Mouse (Mus musculus) liver, adult 2 months (tissue): ENCODE results near the gene Hsd3b7. TPM values are rescaled to one million over a fixed set of nuclear protein-coding genes. Genes with fewer than 3 reads are reported as not detected.
"Not testable (repeated sequence)": the region's sequence is repeated elsewhere in the genome, so short reads cannot be mapped to it uniquely, and the experiment has no call there.

ENCODE experiments used
- DNase-seq: peaks from one replicate; pipeline ENCODE4 v3.0.0-alpha.2; 2011; ENCODE audit warnings: low read depth, low spot score; ENCODE audit errors: extremely low read depth
- H3K27ac ChIP-seq: fragments of 200-500 bp; replicated peaks from 2 replicates; pipeline ENCODE4 v1.5.1; 2012; ENCODE audit warnings: low read depth, mild to moderate bottlenecking, control low read depth, inconsistent platforms, low read length; ENCODE audit not compliant: insufficient read depth
- H3K27me3 ChIP-seq: fragments of 200-500 bp; 2 replicates; pipeline ENCODE4 v1.6.1; 2012; ENCODE audit warnings: mild to moderate bottlenecking, moderate library complexity, low read length, inconsistent platforms; ENCODE audit not compliant: control insufficient read depth, insufficient read depth
- H3K36me3 ChIP-seq: fragments of 200-500 bp; 2 replicates; pipeline ENCODE4 v1.6.1; 2012; ENCODE audit warnings: low read length, inconsistent platforms; ENCODE audit not compliant: control insufficient read depth, insufficient read depth
- H3K4me1 ChIP-seq: fragments of 200-500 bp; 2 replicates; pipeline ENCODE4 v1.6.1; 2011; ENCODE audit warnings: low read length; ENCODE audit not compliant: control insufficient read depth, insufficient read depth
- H3K4me3 ChIP-seq: fragments of 200-500 bp; 2 replicates; pipeline ENCODE4 v1.5.1; 2011; ENCODE audit warnings: low read depth, mild to moderate bottlenecking, control low read depth, low read length, moderate library complexity; ENCODE audit not compliant: insufficient read depth
- H3K79me2 ChIP-seq: fragments of 200-500 bp; 2 replicates; pipeline ENCODE4 v1.6.1; 2012; ENCODE audit warnings: inconsistent platforms, mild to moderate bottlenecking, low read length, moderate library complexity; ENCODE audit not compliant: control insufficient read depth, insufficient read depth
- H3K9ac ChIP-seq: fragments of 200-500 bp; 2 replicates; pipeline ENCODE4 v1.6.1; 2012; ENCODE audit warnings: low read depth, mild to moderate bottlenecking, control low read depth, inconsistent platforms, low read length
- CTCF ChIP-seq: fragments of 200-500 bp; IDR thresholded peaks from 2 replicates; pipeline ENCODE4 v1.5.1; 2011; ENCODE audit warnings: low read depth, low read length, control low read depth
- POLR2A ChIP-seq: fragments of 200-500 bp; IDR thresholded peaks from 2 replicates; pipeline ENCODE4 v1.6.1; 2011; ENCODE audit warnings: low read length, control low read depth; ENCODE audit not compliant: insufficient read depth; ENCODE audit errors: extremely low read depth
- WGBS: fragments of 180-500 bp; shearing (Covaris S2); methylation state at CpG from one replicate; pipeline ENCODE4 v1.1.7; 2018; 5-methylcytosine and 5-hydroxymethylcytosine counted together
- polyA plus RNA-seq: library from polyadenylated mRNA; depleted of rRNA; stranded (reverse); fragments of >200 nt; gene quantifications from 2 replicates; pipeline ENCODE4 v1.2.3, GENCODE M21; 2012
- total RNA-seq: library from RNA; depleted of rRNA; stranded (reverse); fragments of >200 nt; gene quantifications from 2 replicates; pipeline ENCODE4 v1.2.3, GENCODE M21; 2014

The Hsd3b7 gene
- total and polyA plus RNA-seq, 2 experiments = 477 to 1,162 TPM

DNA sequence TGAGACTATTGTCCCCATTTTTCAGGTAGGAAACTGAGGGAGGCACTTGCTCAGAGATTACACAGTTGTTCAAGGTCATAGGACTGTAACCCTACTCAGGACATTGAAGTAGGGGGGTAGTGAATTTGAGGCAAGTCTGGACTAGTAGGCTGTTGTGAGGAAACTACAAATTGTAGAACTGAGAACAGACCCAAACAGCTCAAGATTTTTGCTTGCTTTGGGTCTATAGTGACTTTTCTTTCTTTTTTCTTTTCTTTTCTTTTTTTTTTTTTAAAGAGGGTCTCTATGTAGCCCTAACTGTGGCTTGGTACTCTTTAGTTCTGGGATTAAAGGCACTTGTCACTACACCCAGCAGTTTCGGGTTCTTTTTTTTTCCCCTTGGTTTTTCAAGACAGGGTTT is 27.8 kb upstream of the Hsd3b7 start:
- H3K4me1 ChIP-seq = peaks cover 17% of the 10 kb centered on the region
- WGBS = 93% methylated on average over 1 of the region's 1 CpGs
- H3K79me2 ChIP-seq = peaks cover 2% of the 10 kb centered on the region; the same call in 1 of the 2 replicates

DNA sequence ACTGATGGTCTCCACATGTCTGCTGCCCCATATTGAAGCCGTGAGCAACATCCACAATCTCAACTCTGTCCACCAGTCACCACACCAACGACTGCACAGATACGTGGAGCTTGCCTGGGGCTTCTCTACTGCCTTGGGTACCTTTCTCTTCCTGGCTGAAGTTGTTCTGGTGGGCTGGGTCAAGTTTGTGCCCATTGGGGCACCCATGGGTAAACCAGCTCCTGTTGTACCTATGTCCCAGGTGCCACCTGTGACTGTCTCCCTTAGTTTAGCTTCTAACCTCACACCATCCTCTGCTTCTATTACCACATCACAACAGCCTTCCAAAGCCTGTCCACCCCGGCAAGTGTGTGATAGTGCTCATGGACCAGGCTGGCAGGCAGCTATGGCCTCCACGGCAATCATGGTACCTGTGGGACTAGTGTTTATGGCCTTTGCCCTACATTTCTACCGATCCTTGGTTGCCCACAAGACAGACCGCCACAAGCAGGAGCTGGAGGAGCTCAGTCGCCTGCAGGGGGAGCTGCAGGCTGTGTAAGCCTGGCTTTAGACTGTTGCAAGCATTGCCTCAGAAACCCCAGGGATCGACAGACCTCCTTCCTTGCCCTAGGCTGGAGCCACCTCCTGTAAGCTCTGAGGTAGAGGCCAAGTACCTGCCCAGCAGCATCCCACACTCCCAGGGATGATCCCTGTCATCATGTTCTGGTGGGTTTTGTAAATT is 26.6 kb upstream of the Hsd3b7 start:
- Histone ChIP-seq H3K36me3 (no peaks in the 10 kb centered on the region), H3K4me3 (no peak overlapping the region), H3K79me2 (peaks cover 8% of the 10 kb centered on the region; the same call in 1 of the 2 replicates), H3K4me1 (peaks cover 21% of the 10 kb centered on the region), H3K27me3 (no peaks in the 10 kb centered on the region), H3K9ac (no peak overlapping the region), H3K27ac (no peak overlapping the region)
- peak; percentile 58 for DNase-seq
- TF ChIP-seq POLR2A = no peak
- TF ChIP-seq CTCF = peak; percentile 88
- WGBS = 42% methylated on average over 9 of the region's 9 CpGs

More for the DNA sequence above, 27.8 kb upstream of the Hsd3b7 start:
- Histone ChIP-seq H3K9ac (no peak overlapping the region), H3K27me3 (no peaks in the 10 kb centered on the region), H3K27ac (no peak overlapping the region), H3K4me3 (no peak overlapping the region), H3K36me3 (no peaks in the 10 kb centered on the region)
- TF ChIP-seq POLR2A (no peak), CTCF (no peak)
- DNase-seq = no peak

DNA sequence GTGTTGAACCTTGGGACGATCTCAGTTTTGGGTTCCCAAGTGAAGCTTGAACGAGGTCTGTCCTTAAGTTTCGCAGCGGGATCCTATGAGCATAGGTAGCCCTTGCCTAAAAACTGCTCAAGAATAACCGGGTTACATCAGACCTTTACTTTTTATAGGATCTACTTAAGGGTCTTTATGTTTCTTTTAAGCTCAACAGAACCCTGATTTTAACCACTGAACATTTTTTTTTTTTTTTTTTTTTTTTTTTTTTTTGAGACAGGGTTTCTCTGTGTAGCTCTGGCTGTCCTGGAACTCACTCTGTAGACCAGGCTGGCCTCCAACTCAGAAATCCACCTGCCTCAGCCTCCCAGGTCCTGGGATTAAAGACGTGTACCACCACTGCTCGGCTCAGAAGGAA is 24.6 kb upstream of the Hsd3b7 start:
- H3K79me2 ChIP-seq, H3K27me3 ChIP-seq, DNase-seq, H3K27ac ChIP-seq: not testable (repeated sequence)
- Histone ChIP-seq H3K9ac (peak overlapping the region; percentile 66), H3K4me1 (peaks cover 14% of the 10 kb centered on the region; the same call in 1 of the 2 replicates), H3K36me3 (peaks cover 14% of the 10 kb centered on the region), H3K4me3 (peak overlapping the region; percentile 97; the same call in 1 of the 2 replicates)
- 68% methylated on average over 7 of the region's 7 CpGs for WGBS

DNA sequence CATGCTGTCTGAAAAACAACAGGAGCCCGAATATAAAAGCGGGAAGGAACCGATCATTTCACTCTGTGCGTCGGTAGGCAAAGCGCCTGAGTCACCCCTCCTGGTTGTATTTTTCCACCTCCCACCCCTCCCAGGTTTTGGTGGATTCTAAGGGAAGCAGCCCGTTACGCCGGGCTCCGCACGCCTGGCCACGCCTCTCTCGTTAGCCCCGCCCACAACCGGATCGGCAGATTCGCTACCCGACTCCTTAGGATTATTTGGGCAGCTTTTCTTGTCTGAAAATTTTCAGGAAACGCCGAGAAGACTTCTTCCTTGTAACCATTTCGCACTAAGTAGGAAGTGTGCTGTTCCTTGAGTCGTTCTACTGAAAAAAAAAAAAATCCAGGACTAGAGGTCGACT is 24.0 kb upstream of the Hsd3b7 start, which contains the start of gene Setd1a:
TSS of gene Setd1a (plus strand) at position 245 of the 400 bp plus-strand sequence.
- Histone ChIP-seq H3K27me3 (no peaks in the 10 kb centered on the region), H3K36me3 (peaks cover 20% of the 10 kb centered on the region), H3K79me2 (peaks cover 8% of the 10 kb centered on the region; the same call in 1 of the 2 replicates), H3K9ac (peak within 1 kb of the TSS; percentile 97), H3K27ac (peak within 1 kb of the TSS; percentile 95), H3K4me3 (peak within 1 kb of the TSS; percentile 97), H3K4me1 (peaks cover 11% of the 10 kb centered on the region; the same call in 1 of the 2 replicates)
- under 1% methylated on average over 23 of the region's 23 CpGs for WGBS
- no peak for DNase-seq
- TF ChIP-seq CTCF (no peak), POLR2A (no peak)

DNA sequence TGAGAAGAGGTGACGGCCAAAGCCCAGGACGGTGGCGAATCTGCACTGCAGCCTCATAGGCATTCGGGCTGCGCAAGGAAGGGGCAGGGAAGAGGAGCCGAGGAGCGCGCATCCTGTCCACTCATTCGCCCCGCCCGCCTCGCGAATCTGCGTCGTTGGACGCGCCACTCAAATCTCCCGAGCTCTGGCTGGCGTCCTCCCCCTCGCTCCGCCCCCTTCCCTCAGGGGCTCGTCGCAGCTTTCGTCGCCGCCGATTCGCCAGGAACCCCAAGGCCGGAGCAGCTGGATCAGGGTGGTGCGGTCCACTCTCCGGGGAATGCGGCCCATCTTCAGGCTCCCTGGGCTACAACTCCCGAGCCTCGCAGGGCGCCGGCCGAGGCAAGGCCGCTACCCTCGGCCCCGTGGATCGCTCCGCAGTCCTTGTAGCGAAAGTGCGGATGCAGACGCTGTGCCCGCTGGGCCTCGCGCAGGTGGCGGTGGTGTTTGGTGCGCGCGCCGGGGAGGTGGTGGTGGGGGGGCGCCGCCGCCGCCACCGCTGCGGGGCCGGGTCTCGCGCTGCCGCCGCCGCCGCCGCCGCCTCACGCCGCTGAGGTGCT is 23.4 kb upstream of the Hsd3b7 start:
- peak; percentile 85 for DNase-seq
- H3K27me3 ChIP-seq = no peaks in the 10 kb centered on the region
- peaks cover 8% of the 10 kb centered on the region; the same call in 1 of the 2 replicates for H3K79me2 ChIP-seq
- H3K4me3 ChIP-seq = peak overlapping the region; percentile 97
- WGBS = under 1% methylated on average over 70 of the region's 70 CpGs
- H3K27ac ChIP-seq = peak overlapping the region; percentile 95
- H3K36me3 ChIP-seq = peaks cover 22% of the 10 kb centered on the region
- peak overlapping the region; percentile 97 for H3K9ac ChIP-seq
- H3K4me1 ChIP-seq = peaks cover 11% of the 10 kb centered on the region; the same call in 1 of the 2 replicates
- TF ChIP-seq CTCF (no peak), POLR2A (peak; percentile 58; the same call in 1 of the 2 replicates)
